Mouse (Mus musculus) urinary bladder, adult 18-20 months (tissue): Measurements from ENCODE around the gene Myrip.
A peak's percentile ranks its signal among the peaks of the same experiment; 100 is the strongest.

ENCODE experiments used
- DNase-seq, 2 experiments: peaks; one replicate each; pipeline ENCODE4 v3.0.0; 2022; ENCODE audit warnings: low spot score in 2 of 2, mixed read lengths in 2 of 2

Gene Myrip

DNA sequence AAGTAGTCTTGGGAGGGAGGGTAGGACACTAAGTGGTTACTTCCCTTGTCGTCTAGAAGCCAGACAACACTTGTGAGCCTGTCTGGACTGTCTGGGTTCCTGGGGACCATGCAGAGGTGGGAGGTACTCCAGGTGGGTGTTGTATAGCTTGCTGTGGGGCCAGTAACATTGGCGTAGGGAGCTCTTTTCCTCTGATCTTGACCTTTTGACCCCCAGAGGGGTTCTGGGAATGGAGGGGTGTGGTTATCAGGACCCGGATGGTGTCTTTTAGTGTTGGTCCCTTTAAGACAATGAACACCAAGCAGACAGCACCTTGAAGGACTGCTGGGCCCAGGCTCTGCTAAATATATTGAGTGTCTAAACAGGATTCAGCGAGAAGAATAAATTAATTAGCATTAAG, 36.9 kb downstream of the Myrip start:
- DNase-seq, result no peak

DNA sequence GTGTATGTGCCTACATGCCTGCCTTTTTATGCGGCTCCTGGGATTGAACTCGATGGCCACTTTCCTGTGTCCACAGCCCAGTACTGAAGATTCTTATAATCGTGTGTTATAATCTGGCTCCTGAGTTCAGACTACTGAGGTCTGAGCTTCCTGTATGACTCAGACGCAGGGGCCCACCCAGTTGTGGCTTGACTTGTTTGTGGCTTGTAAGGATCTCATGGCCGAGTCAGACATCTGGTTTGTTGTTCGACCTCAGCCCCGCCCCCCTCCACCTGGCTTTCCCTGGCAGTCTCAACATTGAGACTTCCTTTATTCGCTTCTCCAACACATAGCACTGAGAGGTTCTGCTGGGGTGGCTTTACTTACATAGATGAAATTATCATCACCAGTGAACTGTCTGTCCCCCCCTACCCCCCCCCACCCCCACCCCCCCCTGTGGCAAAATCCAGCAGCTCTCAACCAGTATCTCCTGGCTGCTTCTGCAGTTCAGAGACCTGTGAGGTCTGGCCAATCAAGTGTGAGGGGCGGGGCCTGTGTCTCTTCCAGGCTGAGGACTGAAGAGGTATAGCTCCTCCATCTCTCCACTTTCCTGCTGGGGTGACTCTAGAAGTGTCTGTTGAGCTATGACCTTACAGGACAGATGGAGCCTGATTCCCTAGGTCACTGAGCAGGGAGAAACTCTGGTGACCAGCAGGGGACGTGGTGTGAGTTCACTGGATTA, 38.8 kb downstream of the Myrip start:
- DNase-seq, result peak; percentile 18 to 55

DNA sequence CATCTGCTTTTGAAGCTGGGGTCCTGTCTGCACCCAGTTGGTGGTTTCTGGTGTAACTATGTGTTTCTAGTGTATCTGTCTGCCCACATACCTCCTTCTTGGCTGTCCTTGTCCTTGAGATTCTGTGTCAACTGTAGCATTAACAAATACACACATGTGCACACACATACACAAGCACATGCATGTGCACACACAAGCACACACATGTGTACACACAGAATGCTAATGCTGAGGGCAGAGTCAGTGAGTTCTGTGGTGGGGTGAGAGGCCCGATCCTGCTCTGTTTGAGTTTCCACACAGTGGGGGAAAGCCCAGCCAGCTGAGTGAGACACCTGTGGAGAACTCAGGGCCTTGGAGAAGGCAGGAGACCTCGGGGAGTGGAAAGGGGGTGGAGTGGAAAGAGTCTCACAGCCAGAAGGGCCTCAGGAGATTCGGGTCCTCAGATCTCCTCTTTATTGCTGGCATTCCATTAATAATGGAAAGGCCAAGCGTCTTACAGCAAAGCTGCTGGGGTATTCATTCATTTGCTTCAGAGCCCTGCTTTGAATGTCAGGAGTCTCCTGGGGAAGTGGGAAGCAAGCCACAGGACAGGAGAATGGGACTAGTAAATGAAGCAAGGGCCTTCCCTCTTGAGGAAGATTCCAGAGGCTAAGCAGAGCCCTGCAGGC, 41.9 kb downstream of the Myrip start:
- no peak for DNase-seq

DNA sequence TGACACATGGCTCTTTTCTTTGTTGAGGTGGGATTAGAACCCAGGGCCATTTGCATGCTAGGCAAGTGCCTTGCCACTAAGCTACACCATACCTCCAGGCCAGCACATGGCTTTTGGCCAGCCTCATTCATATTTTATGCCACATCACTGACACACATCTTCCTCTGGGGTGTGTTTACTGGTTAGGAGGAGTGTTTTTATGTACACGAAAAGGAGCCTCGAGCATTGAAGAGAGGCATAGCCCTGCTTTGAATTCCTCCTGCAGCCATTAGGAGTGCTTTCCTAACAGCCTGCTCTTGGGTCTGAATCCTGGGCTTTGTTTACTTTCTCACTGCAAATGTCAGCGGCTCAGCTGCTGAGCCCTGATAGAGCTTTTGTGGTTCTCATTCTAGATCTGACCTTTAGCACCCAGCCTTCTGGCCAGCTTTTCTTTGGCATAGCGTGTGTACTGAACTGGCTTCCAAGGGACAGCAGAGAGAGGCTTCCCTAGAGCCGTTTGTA, 44.4 kb downstream of the Myrip start:
- DNase-seq, result peak; percentile 12 to 68

DNA sequence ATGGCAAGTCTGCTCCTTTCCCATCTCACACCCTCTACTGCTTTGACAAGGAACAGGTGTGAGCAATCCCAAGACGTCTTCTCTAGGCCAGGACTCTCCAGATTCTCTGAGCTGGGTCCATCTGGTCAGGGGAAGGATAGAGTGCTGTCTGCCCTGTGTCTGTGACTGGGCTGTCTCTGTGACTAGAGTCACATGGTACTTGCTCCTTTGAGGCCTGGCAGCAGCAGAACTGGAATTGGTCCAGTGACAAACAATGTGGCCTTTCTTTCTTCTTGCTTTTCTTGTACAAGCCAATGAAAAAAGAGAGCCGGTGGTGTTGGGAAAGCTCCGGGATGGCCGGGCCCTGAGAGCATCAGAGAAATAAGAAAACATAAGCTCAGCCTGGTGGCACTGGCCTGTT, 47.8 kb downstream of the Myrip start:
- peak; percentile 9 to 20 for DNase-seq

DNA sequence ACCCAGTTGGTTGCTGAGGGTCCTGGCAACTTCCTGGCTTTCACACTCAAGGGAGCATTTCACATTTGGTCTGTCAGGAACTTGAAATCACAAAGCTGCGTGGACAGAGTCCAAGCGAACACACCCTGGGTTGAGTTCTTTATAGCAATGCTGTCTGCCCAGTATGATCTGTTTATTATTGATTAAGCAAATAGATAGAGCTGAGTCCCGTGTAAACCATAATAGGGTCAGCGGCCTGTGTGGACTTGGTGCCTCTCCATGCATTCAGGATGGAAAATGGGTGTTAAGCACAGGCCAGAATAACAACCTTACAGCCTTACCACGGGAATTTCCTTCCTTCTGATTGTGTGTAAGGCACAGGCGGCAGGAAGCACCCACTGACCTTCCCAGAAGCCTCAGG, 49.0 kb downstream of the Myrip start:
- DNase-seq, result peak; percentile 43 to 70

DNA sequence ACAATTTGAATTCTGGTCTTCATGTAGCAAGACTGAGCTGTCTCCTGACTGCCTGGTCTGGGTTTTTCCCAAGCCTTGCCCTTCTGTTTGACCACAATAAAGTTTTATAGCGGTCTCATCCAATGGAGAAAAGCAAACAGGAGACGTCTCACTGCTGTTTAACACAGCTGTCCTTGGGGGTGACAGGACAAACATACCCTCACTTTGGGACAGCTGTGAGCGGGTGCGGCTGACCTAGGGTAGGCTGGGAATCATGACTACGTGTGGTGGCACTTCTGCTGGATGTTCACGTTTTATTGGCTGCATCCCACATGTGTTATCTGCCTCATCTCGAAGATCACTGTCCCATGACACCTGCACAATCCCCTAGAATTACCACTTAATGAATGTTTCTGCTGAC, 49.7 kb downstream of the Myrip start:
- DNase-seq, result no peak

DNA sequence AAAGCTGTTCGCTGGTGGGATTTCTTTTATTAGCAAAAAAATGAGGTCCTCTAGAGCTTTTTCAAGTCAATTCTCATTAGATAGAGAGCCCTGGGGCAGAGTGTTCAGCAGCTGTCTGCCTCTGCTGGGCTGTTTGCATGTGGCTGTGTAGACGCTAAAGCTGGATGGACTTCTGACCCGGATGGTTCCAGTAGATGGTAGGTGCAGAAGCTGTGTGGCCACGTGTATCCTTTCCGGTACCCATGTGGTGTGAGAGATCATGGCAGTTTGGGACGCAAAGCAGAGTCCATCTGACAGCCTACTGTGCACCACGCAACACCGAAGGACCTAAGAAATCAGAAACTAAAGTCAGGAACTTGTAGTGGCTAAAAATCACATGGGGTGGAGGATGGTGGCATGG, 50.2 kb downstream of the Myrip start:
- no peak for DNase-seq

DNA sequence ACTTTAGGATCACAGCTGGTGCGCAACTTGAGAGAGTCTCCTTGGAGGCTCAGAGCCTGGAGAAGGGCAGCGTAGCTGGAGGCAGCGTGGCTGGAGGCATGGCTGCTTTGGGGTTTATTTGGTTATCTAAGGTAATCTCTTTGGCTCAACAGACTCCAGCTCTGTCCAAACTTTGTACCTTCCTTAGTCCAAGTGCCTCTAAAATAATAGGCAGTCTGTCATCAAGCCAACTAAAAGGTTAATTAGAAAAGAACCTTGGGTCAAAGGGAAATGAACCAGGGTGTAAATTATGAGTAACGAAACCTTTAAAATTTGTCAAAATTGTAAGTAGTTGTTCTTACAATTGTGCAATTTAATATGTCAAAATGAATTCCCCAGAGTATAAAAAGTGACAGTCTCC, 51.7 kb downstream of the Myrip start:
- DNase-seq, result no peak

DNA sequence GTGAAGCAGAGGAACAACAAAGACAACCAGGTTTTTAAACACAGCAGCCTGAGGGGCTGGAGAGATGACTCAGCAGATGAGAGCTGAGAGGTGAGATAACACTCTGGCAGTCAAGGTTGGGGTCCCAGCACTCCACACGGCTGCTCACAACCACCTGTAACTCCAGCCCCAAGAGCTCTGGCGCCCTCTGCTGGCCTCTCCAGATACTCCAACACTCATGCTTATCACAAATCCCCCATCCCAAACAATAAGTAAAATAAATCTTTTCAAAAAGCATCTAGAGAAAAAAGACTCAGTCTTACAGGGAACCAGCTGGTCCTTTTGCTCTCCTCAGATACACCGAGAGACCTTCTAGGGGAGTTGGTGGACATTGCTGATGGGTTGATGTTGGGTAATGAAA, 52.7 kb downstream of the Myrip start:
- no peak for DNase-seq

DNA sequence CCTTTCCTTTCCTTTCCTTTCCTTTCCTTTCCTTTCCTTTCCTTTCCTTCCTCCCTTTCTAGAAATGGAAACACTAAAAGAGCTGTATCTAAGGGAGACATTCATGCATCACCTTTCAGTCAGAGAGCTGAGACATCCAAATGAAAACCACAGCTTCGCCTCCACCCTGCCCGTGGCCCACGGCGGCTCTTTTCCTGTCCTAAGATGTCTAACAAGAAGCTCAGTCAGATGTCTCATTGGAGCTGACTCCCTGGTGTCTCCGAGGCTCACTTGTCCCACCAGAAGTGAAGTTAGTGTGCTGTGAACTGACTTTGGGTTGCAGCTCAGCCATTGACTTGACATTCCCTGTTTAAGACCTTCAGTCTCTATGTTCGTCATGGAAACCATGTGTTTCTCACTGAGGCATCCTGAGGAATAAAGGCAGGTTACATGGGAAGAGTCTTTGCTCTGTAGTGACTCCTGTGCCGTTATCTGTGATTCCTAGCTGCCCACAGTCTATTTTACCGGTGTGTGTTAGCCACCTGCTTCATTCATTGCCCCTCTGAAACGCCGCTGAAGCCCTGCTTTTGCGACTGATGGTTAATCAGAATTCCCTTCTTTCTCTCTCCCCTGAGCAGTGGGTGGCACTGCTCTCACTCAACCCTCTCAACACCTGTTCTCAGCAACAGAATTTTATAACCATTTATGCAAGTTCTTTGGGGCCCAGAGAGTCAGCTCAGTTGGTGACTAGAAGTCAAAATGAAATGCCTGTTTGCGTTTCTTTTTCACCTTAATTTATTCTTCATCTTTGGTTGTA, 53.4 kb downstream of the Myrip start:
- DNase-seq, result no peak

DNA sequence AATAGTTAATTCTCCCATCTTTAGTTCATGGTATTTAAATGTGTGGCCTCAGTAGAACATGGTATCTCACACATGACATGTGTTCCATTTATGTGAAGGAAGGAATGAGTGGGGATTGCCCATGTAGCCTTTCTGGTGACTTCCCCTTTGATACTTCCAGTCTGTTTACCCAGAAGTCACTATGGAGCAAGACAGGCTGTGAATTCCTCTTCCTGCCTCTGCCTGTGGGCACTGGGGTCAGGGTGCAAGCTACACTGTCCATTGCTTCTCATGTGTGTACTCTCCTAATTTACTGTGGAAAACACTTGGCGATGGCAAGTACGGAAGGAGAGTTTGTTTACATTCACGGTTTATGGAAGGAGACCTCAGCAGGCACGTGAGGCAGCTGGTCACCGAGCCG, 55.2 kb downstream of the Myrip start:
- no peak for DNase-seq

DNA sequence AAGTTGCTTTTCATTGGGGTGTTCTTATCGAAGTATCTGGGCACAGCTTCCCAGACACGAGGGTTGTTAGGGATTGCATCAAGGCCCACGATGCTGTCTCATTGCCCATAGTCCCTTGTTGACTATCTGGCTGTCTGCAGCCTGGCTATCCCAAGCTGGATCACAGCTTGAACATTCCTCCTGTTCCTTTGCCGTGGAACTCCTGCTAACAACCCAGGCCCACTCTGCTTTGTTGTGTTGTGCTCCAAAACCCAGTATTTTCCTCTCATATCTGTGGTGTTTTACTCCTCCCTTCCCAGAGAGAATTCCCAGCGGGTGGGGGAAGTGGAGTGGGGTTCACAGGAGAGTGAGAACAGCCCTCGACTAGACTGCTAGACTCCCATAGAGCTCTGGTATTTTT, 56.7 kb downstream of the Myrip start:
- DNase-seq, result no peak

DNA sequence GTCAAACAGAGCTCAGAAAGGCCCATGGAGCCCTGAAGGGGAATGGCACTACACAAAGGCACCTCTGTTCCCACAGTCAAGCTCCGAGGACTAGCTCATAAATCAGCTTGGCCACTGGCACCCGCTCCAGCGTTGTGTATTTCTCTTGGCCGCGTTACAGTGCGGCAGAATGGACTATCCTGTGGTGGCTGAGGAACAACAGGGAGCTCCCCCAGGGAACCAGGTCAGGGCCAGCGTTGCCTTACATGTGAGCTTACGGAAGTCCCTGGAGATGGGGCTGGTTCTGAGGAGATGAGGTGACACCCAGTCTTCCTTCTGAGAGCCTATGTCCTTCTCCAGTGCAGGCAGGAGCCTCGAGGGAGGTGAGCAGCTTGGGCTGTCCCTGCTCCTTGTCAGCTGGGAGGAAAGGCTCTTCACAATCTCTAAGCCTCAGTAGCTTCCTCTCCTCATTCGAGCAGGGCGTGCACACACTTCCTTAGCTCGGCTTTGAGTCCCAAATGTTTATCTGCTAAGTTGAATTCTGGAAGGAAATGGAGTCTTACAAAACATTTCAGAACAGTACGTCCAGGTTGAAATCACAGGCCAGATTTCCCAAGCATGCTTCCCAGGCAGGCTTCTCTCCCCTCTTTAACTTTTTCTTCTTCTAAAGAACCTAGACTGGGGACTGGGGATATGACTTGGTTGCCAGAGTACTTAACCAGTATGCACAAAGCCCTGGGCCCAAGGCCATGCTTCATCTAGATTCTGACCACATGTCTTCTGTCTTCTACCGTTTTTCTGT, 59.3 kb downstream of the Myrip start:
- peak; percentile 18 to 54 for DNase-seq

DNA sequence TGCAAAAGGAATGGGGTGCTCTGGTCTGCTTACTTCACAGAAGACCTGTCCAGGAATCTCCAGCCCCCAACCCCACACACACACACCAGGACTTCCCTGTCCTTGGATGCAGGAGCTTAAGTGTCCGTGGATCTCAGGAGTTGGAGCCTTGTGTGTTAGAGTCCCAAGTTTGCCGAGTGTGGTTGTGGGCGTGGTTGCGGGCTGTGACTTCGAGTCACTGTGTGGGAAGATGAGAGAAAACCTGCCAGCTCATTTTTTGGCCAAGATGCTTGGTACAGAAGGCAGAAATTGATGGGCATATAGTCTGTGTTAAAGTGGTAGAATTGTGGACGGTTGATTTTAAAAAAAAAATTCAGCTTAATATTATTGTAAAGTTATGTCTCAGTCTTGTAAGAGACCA, 60.3 kb downstream of the Myrip start:
- no peak for DNase-seq

DNA sequence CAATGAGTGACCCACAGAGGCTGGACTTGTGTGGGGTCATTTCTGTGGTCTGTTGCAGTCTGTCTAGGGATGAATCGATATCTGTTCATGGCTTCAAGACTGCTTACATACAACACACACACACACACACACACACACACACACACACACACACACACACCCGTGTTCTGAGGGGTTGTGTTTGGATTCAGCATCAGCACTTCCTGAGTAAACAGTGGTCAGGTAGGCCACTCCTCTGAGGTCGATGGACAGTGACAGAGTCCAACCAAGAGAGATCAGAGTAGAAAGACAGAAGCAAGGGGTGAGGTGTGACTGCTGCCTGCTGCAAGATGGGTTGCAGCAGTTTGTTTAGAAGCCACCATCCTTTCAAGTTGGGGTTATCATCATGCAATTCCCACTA, 61.4 kb downstream of the Myrip start:
- no peak for DNase-seq

DNA sequence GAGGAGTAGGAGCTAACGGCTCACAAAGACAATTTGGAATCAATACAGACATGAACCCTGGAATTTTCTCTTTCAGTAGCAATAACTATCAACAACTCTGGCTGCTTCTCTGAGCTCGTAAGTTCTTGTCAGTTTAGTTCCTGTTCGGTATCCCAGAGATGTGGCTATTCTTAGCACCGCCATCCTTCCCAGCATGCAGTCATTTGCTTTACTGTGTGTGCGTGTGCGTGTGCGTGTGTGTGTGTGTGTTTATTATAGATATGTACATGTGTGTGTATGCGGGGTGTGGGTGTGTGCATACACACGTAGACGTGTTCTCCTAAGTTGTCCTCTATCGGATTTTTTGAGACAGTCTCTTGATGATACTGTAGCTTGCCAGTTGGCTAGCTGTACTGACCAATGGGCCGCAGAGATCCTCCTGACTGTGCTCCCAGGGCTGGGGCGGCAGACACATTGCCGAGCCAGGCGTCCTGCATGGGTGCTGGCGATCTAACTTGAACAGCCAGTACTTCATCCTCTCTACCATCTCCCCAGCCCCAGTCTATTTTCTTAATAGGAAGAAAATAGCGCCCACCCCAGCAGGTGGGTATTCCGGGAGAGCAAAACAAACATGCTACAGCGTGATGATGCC, 63.5 kb downstream of the Myrip start:
- no peak for DNase-seq

DNA sequence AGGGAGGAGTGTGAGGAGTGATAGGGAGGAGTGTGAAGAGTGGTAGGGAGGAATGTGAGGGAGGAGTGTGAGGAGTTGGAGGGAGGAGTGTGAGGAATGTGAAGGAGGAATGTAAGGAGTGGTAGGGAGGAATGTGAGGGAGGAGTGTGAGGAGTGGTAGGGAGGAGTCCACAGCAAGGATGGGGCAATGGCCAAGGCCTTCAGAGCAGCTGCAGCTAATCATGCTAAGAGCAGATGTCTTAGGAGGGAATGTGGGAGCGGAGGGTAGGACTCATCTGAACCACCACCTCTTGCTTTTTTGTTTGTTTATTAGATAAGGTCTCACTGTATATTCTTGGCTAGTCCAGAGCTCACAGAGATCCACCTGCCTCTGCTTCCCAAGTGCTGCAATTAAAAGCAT, 66.2 kb downstream of the Myrip start:
- no peak for DNase-seq

DNA sequence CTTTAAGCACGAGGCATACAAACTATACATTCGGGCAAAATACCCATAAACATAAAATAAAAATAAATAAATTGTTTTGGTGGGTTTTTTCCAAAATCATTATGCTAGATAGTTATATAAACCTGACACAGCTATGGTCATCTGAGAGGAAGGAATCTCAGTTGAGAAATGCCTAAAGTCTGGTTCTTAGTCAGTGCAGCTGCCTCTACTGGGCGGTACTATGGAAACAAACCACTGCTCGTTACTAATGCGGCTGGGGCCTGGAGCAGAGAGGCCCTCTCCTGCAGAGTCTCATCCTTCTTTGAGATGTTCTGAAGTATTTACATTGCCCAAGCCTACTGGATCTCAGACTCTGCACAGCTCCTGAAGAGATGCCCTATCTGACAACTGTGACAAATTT, 70.3 kb downstream of the Myrip start:
- DNase-seq, result no peak

DNA sequence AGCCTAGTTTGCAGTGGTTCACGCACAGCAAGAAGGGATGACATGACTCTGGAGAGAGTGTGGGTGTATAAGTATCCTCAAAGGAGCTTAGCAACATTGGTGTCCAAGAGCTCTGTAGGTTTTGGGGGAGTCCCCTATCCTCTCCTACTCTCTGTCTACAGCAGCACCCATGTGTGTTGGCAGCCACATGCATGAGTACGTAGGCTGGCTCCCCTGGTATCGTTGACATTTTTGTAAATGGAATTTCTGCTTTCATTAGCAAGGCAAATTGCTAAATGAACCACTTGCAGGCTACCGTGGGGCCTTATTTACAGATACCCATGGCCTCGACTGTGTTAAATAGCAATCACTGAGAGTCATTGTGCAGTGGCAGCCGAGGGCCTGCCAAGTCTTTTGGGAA, 71.0 kb downstream of the Myrip start:
- no peak for DNase-seq

DNA sequence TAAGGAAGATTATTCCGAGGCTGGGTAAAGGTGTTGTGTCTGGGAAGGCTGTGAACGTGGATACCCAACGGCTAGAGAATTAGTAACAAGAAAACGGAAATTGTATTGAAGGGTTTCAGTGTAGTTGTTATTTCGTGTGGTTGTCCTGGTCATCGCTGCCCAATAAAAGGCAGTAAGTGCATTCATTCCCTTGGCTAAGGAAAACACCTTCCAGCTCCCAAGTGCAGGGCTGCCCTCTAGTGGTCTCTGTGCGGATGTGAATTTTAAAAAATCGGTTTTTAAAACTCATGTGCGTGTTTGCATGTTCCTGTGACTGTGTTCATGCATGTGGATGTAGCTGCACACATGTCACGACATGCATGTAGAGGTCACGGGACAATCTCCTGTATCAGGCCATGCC, 76.4 kb downstream of the Myrip start:
- DNase-seq, result peak; percentile 16 to 23
